Mouse (Mus musculus) liver, adult (tissue): ENCODE measurements at regions not wholly inside any gene's neighbourhood (a gene's known extent, or its start where the extent isn't known, plus 50 kb on each side); places are given as distances from the start of the nearest gene placed in this dataset.

Experiments used
- GATA4 ChIP-seq: IDR thresholded peaks from 2 replicates; pipeline ENCODE4 v1.6.1; 2014; ENCODE audit warnings: mild to moderate bottlenecking, low read length; ENCODE audit not compliant: insufficient replicate concordance

GRCm38 (mm10) chr17:91274378-91274777 lies 181.5 kb upstream of the Nrxn1 start:
- no peak for TF ChIP-seq GATA4

DNA sequence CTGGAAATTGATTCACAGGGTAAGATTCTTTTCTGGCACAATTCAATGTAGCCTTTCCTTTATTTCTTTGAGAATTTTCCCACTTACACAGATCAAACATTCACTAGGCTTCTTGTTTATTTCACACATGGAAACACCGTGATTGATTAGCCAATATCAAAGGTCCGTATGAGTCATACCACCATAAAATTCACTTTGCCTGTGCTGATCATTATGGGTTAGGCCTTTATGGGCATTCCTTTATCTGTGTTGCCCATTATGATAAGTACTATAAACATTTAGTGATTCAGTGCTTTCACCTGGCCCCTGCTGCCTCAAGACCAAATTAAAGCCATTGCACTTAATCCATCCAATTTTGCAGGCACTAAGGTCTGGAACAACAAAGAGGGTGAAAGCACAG lies 145.8 kb upstream of the Nrxn1 start:
- TF ChIP-seq GATA4: no peak

GRCm38 (mm10) chr17:91226378-91226777 lies 133.5 kb upstream of the Nrxn1 start:
- no peak for TF ChIP-seq GATA4

DNA sequence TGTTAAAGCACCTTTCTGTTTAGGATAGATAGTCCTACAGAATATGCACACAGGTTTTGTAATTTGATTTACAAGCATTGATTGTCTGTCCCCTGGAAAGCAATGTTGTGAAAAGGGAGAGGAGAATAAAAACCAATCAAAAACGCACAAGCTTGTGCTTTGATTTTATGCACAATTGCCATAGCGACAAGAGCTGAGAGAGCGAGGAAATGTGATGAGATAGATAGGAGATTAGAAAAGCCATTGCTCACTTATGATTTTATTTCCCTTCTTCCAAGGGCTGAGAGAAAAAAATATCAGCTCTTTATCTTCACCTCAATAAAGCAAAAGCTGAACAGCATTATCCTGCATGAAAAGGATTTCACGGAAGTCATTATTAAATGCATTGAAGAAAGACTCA lies 133.0 kb upstream of the Nrxn1 start:
- TF ChIP-seq GATA4: no peak

DNA sequence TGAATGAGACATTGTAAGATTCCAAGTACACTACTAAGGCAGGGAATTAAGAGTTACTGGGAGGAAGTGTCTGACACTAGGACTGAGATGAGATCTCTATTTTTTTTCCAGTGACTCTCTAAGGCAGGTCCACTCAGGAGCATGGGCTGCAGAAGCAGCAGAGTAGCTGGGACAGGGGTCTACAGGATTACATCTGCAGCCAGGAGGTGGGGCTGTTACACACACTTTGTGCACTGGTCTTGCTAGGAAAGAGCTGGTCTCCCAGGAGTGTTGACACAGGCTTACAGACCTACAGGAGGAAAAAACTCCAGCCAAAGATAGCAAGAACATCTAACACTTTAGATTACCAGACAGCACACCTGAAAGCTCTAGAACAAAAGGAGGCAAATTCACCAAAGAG lies 123.6 kb upstream of the Nrxn1 start:
- no peak for TF ChIP-seq GATA4

GRCm38 (mm10) chr17:91182574-91182973 lies 89.7 kb upstream of the Nrxn1 start:
- no peak for TF ChIP-seq GATA4

- TF ChIP-seq GATA4: no peak
Observed at GRCm38 (mm10) chr17:91161834-91162233, 69.0 kb upstream of the Nrxn1 start.
